Mouse (Mus musculus) 3T3-L1 (cell line): Measurements from ENCODE around the gene Coq10b.
"Not testable (repeated sequence)": the region's sequence is repeated elsewhere in the genome, so short reads cannot be mapped to it uniquely, and the experiment has no call there.

Source experiments
- DNase-seq: peaks from one replicate; pipeline ENCODE4 v3.0.0-alpha.2; 2015; ENCODE audit warnings: low read depth, low spot score

Coq10b gene

GRCm38 (mm10) chr1:55055322-55056115 is 2.9 kb downstream of the Coq10b start:
- DNase-seq, result no peak

- not testable (repeated sequence) for DNase-seq
Measured at GRCm38 (mm10) chr1:55058383-55058782, 5.8 kb downstream of the Coq10b start.

- no peak for DNase-seq
Measured at GRCm38 (mm10) chr1:55061099-55061498, 8.5 kb downstream of the Coq10b start.

GRCm38 (mm10) chr1:55061772-55062171 is 9.2 kb downstream of the Coq10b start:
- DNase-seq, result no peak

- not testable (repeated sequence) for DNase-seq
Measured at GRCm38 (mm10) chr1:55072328-55072727, 19.8 kb downstream of the Coq10b start.

GRCm38 (mm10) chr1:55074757-55075156 is 22.2 kb downstream of the Coq10b start:
- DNase-seq, result peak; percentile 40

- no peak for DNase-seq
Measured at GRCm38 (mm10) chr1:55075652-55076394, 23.3 kb downstream of the Coq10b start.

- DNase-seq, result no peak
Measured at GRCm38 (mm10) chr1:55076395-55076743, 23.8 kb downstream of the Coq10b start.

GRCm38 (mm10) chr1:55076849-55077516 is 24.4 kb downstream of the Coq10b start:
- DNase-seq, result peak; percentile 39

GRCm38 (mm10) chr1:55079677-55080076 is 27.1 kb downstream of the Coq10b start:
- DNase-seq, result no peak

- DNase-seq, result peak; percentile 64
Measured at GRCm38 (mm10) chr1:55082106-55082505, 29.5 kb downstream of the Coq10b start.

- DNase-seq, result peak; percentile 40
Measured at GRCm38 (mm10) chr1:55085781-55086366, 33.3 kb downstream of the Coq10b start.

GRCm38 (mm10) chr1:55086868-55087400 is 34.4 kb downstream of the Coq10b start:
- DNase-seq, result peak; percentile 49

GRCm38 (mm10) chr1:55087401-55087904 is 34.9 kb downstream of the Coq10b start:
- no peak for DNase-seq

GRCm38 (mm10) chr1:55087932-55088610 is 35.5 kb downstream of the Coq10b start, which contains the start of the genes Hspe1 and Hspd1:
TSS of gene Hspe1 (plus strand) at chr1:55088132.
TSS of gene Hspd1 (minus strand) at chr1:55088243.
- DNase-seq, result peak; percentile 98

GRCm38 (mm10) chr1:55088611-55089497 is 36.3 kb downstream of the Coq10b start:
- no peak for DNase-seq

- peak; percentile 37 for DNase-seq
Measured at GRCm38 (mm10) chr1:55089498-55090064, 37.0 kb downstream of the Coq10b start.

- DNase-seq, result no peak
Measured at GRCm38 (mm10) chr1:55092056-55092455, 39.5 kb downstream of the Coq10b start.

GRCm38 (mm10) chr1:55092469-55092868 is 39.9 kb downstream of the Coq10b start:
- no peak for DNase-seq
